Mouse (Mus musculus) c-Kit-positive CD71-negative TER-119-negative erythroid progenitor cells, embryonic 14.5 days (primary cell): ENCODE results near the gene Shox2.

Source experiments
- DNase-seq: peaks from one replicate; pipeline ENCODE4 v3.0.0-alpha.2; 2013; ENCODE audit warnings: low read depth

Shox2 gene

DNA sequence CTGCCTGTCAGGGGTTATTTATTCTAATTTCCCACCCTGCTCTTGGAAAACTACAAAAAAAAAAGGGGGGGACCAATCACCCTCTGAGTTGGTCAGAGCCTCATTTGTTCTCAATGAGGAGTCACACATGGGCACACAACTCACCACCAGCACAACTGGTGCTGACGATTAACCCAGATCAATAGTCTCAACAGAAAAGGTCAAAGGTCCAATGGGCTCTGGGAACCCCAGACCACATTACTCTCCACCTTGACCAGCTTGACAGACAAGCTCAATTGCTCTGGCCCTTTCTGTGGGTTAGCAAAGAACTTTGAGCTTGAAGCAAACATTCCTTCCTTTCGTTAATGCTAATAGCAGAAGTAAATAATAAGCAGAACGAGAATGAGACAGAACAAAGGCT lies 16.7 kb downstream of the Shox2 start:
- no peak for DNase-seq

DNA sequence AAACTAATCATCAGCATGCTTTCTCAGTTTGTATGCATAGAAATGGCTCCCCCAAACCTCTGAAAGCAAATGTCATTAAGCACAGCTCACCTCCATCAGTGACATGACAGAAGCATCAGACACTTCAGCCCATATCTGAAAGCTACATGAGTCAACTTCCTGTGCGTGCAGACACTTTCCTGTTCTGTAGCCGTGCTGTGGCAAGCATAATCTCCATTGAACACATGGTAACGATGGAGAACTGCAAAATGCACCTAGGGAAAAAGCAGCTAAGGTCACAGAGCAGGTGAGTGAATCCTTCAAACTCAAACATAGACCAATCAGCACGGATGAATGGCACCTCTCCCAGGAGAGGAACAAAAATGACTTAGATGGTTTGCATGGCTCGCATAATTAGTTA lies 21.6 kb downstream of the Shox2 start:
- no peak for DNase-seq

DNA sequence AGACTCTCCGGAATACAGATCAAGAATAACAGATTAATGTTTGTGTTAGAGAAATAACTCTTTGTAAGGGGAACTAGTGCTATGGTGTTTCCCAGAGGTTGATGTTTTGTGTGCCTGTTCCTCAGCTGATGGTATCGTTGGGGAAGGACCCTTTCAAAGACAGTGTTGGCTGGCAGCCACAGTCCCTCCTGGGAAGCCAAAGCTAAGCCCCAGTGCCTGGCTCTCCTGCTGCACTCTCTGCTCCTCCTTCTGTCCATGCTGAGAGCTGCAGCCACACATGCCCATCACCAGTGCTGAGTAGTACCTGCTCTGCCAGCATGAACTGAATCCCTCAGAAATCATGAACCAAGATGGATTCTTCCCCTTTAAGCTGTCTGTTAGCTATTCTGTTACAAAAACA lies 26.4 kb downstream of the Shox2 start:
- no peak for DNase-seq

DNA sequence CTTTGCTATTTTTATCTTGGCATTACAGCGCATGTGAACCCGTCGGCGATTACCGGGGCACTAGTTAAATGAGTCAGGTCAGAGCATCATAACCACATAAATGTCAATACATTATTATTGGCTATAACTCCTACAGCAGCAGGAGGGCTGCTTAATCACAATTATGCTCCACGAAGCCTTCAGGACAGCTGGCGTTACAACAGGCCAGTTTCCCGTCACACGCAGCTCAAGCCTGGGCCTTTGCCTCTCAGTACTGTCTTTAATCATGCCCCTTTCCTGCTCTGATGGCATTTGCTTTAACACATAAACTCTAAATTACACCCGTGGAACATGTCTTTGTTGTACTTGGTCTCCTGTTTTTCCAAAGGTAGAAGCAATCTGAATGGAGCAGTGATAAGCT lies 41.9 kb downstream of the Shox2 start:
- DNase-seq = no peak

DNA sequence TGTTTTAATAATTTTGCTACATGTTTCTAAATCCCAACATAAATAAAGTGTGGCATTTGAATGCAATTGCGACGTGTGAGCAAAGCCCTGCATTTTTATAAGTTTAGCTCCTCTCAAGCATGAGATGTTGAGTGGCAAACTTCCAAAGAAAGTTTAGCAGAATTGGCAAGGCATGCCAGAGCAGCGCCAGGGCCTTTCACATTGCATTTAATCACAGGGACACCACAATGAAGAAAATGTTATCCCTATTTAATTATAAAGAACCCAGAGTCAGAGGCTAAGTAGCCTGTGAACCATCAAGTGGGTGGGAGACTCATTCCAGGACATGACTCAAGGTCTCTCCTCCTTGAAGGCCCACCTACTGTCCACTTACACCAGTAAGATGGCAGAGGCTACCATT lies 59.1 kb downstream of the Shox2 start:
- no peak for DNase-seq
